Mouse (Mus musculus) forebrain, embryonic 13.5 days (tissue): ENCODE data around the gene Bbof1. TPM values are rescaled to one million over a fixed set of nuclear protein-coding genes. Genes with fewer than 3 reads are reported as not detected.

ENCODE experiments used
- ATAC-seq: fragments of 200-750 bp; cut with Nextera tagmentation; 2 replicates; pipeline ENCODE4 v1.8.0; 2017
- H3K27ac ChIP-seq: fragments of 300-500 bp; sonication (generic); 2 replicates; pipeline ENCODE4 v1.5.1; 2015; ENCODE audit warnings: inconsistent platforms, mild to moderate bottlenecking, moderate library complexity
- H3K27me3 ChIP-seq: fragments of 300-500 bp; sonication (generic); 2 replicates; pipeline ENCODE4 v1.6.1; 2015; ENCODE audit warnings: mild to moderate bottlenecking, inconsistent platforms
- H3K36me3 ChIP-seq: fragments of 300-500 bp; sonication (generic); 2 replicates; pipeline ENCODE4 v1.6.1; 2015; ENCODE audit warnings: mild to moderate bottlenecking, inconsistent platforms; ENCODE audit not compliant: poor library complexity, severe bottlenecking
- H3K4me1 ChIP-seq: fragments of 300-500 bp; sonication (generic); 2 replicates; pipeline ENCODE4 v1.6.1; 2015; ENCODE audit warnings: inconsistent platforms
- H3K4me2 ChIP-seq: fragments of 300-500 bp; sonication (generic); 2 replicates; pipeline ENCODE4 v1.6.1; 2015; ENCODE audit warnings: inconsistent platforms, mild to moderate bottlenecking, moderate library complexity
- H3K4me3 ChIP-seq: fragments of 300-500 bp; sonication (generic); 2 replicates; pipeline ENCODE4 v1.5.1; 2015; ENCODE audit warnings: mild to moderate bottlenecking, inconsistent platforms
- H3K9ac ChIP-seq: fragments of 300-500 bp; sonication (generic); 2 replicates; pipeline ENCODE4 v1.6.1; 2015; ENCODE audit warnings: mild to moderate bottlenecking, inconsistent platforms
- H3K9me3 ChIP-seq: fragments of 300-500 bp; sonication (generic); replicated peaks from 2 replicates; pipeline ENCODE4 v1.6.1; 2016; ENCODE audit warnings: inconsistent platforms
- WGBS: fragments of 180-500 bp; shearing (Covaris S2); methylation state at CpG from one replicate; pipeline ENCODE4 v1.1.7; 2015; 5-methylcytosine and 5-hydroxymethylcytosine counted together
- polyA plus RNA-seq: library from polyadenylated mRNA; unstranded; fragments of >200 nt; fragmentation: Nextera tagmentation; extraction: Ambion mirVana; gene quantifications from 2 replicates; pipeline ENCODE4 v1.2.1, GENCODE M21; 2015

Bbof1 gene
- polyA plus RNA-seq, 1 experiment from 2014 or later: 2.6 TPM

- 91% methylated on average over 8 of the region's 8 CpGs for WGBS
- ATAC-seq: no peak
Measured at GRCm38 (mm10) chr12:84388097-84388496, 20.8 kb upstream of the Bbof1 start.

GRCm38 (mm10) chr12:84388774-84389400 lies 20.0 kb upstream of the Bbof1 start:
- no peak for ATAC-seq
- Histone ChIP-seq H3K4me3 (no peak overlapping the region), H3K9ac (no peak overlapping the region), H3K9me3 (no peaks in the 10 kb centered on the region), H3K4me2 (no peak overlapping the region), H3K4me1 (0 out of 2 replicates have a peak, but pooled peaks cover 3% of the 10 kb centered on the region), H3K36me3 (peaks cover 3% of the 10 kb centered on the region; the same call in 1 of the 2 replicates), H3K27me3 (no peaks in the 10 kb centered on the region), H3K27ac (no peak overlapping the region)
- 75% methylated on average over 14 of the region's 14 CpGs for WGBS

More at GRCm38 (mm10) chr12:84388097-84388496, 20.8 kb upstream of the Bbof1 start:
- Histone ChIP-seq H3K4me3 (no peak overlapping the region), H3K36me3 (peaks cover 3% of the 10 kb centered on the region; the same call in 1 of the 2 replicates), H3K27ac (no peak overlapping the region), H3K4me2 (no peak overlapping the region), H3K27me3 (no peaks in the 10 kb centered on the region), H3K9ac (no peak overlapping the region), H3K4me1 (0 out of 2 replicates have a peak, but pooled peaks cover 3% of the 10 kb centered on the region), H3K9me3 (no peaks in the 10 kb centered on the region)

GRCm38 (mm10) chr12:84390336-84390735 lies 18.5 kb upstream of the Bbof1 start:
- no peak overlapping the region for H3K9ac ChIP-seq
- no peak overlapping the region for H3K4me3 ChIP-seq
- no peaks in the 10 kb centered on the region for H3K27me3 ChIP-seq
- WGBS: 89% methylated on average over 6 of the region's 6 CpGs
- no peaks in the 10 kb centered on the region for H3K4me1 ChIP-seq
- peaks cover 3% of the 10 kb centered on the region; the same call in 1 of the 2 replicates for H3K36me3 ChIP-seq
- H3K4me2 ChIP-seq: no peak overlapping the region
- no peak overlapping the region for H3K27ac ChIP-seq
- no peaks in the 10 kb centered on the region for H3K9me3 ChIP-seq
- no peak for ATAC-seq

- no peak overlapping the region for H3K27ac ChIP-seq
- H3K9me3 ChIP-seq: no peaks in the 10 kb centered on the region
- no peaks in the 10 kb centered on the region for H3K4me1 ChIP-seq
- no peak for ATAC-seq
- 97% methylated on average over 4 of the region's 4 CpGs for WGBS
- no peaks in the 10 kb centered on the region for H3K27me3 ChIP-seq
- no peak overlapping the region for H3K4me2 ChIP-seq
- peaks cover 3% of the 10 kb centered on the region; the same call in 1 of the 2 replicates for H3K36me3 ChIP-seq
- no peak overlapping the region for H3K4me3 ChIP-seq
- H3K9ac ChIP-seq: no peak overlapping the region
Measured at GRCm38 (mm10) chr12:84392681-84393080, 16.2 kb upstream of the Bbof1 start.

GRCm38 (mm10) chr12:84393847-84394246 lies 15.0 kb upstream of the Bbof1 start:
- Histone ChIP-seq H3K27me3 (no peaks in the 10 kb centered on the region), H3K4me1 (no peaks in the 10 kb centered on the region), H3K4me2 (no peak overlapping the region), H3K36me3 (peaks cover 3% of the 10 kb centered on the region; the same call in 1 of the 2 replicates), H3K27ac (no peak overlapping the region), H3K4me3 (no peak overlapping the region), H3K9me3 (no peaks in the 10 kb centered on the region), H3K9ac (no peak overlapping the region)
- ATAC-seq: no peak
- 91% methylated on average over 5 of the region's 5 CpGs for WGBS

- no peak overlapping the region for H3K9ac ChIP-seq
- no peak overlapping the region for H3K27ac ChIP-seq
- 91% methylated on average over 14 of the region's 14 CpGs for WGBS
- H3K4me2 ChIP-seq: no peak overlapping the region
- no peaks in the 10 kb centered on the region for H3K36me3 ChIP-seq
- no peaks in the 10 kb centered on the region for H3K4me1 ChIP-seq
- no peak for ATAC-seq
- H3K4me3 ChIP-seq: no peak overlapping the region
- H3K27me3 ChIP-seq: no peaks in the 10 kb centered on the region
- H3K9me3 ChIP-seq: no peaks in the 10 kb centered on the region
Measured at GRCm38 (mm10) chr12:84396947-84397679, 11.8 kb upstream of the Bbof1 start.

GRCm38 (mm10) chr12:84397685-84398084 lies 11.2 kb upstream of the Bbof1 start:
- Histone ChIP-seq H3K9me3 (no peaks in the 10 kb centered on the region), H3K27ac (no peak overlapping the region), H3K4me2 (no peak overlapping the region), H3K36me3 (no peaks in the 10 kb centered on the region), H3K4me1 (no peaks in the 10 kb centered on the region), H3K27me3 (no peaks in the 10 kb centered on the region), H3K9ac (no peak overlapping the region), H3K4me3 (no peak overlapping the region)
- ATAC-seq: no peak

- no peak for ATAC-seq
- Histone ChIP-seq H3K27ac (no peak overlapping the region), H3K9ac (no peak overlapping the region), H3K27me3 (no peaks in the 10 kb centered on the region), H3K4me3 (no peak overlapping the region), H3K36me3 (no peaks in the 10 kb centered on the region), H3K4me1 (no peaks in the 10 kb centered on the region), H3K4me2 (no peak overlapping the region), H3K9me3 (no peaks in the 10 kb centered on the region)
- 86% methylated on average over 5 of the region's 5 CpGs for WGBS
Measured at GRCm38 (mm10) chr12:84398629-84399028, 10.2 kb upstream of the Bbof1 start.

- Histone ChIP-seq H3K36me3 (no peaks in the 10 kb centered on the region), H3K4me2 (no peak overlapping the region), H3K27me3 (no peaks in the 10 kb centered on the region), H3K27ac (no peak overlapping the region), H3K4me1 (no peaks in the 10 kb centered on the region), H3K9me3 (no peaks in the 10 kb centered on the region), H3K4me3 (no peak overlapping the region), H3K9ac (no peak overlapping the region)
- ATAC-seq: no peak
- 81% methylated on average over 9 of the region's 9 CpGs for WGBS
Measured at GRCm38 (mm10) chr12:84399135-84399534, 9.7 kb upstream of the Bbof1 start.

GRCm38 (mm10) chr12:84399663-84400062 lies 9.2 kb upstream of the Bbof1 start:
- WGBS: 88% methylated on average over 9 of the region's 9 CpGs
- Histone ChIP-seq H3K27me3 (no peaks in the 10 kb centered on the region), H3K9ac (no peak overlapping the region), H3K4me3 (no peak overlapping the region), H3K36me3 (no peaks in the 10 kb centered on the region), H3K4me1 (no peaks in the 10 kb centered on the region), H3K9me3 (no peaks in the 10 kb centered on the region), H3K4me2 (no peak overlapping the region), H3K27ac (no peak overlapping the region)
- no peak for ATAC-seq

GRCm38 (mm10) chr12:84400068-84400467 lies 8.8 kb upstream of the Bbof1 start:
- Histone ChIP-seq H3K36me3 (no peaks in the 10 kb centered on the region), H3K4me1 (no peaks in the 10 kb centered on the region), H3K9me3 (no peaks in the 10 kb centered on the region), H3K27me3 (no peaks in the 10 kb centered on the region), H3K4me2 (no peak overlapping the region), H3K4me3 (no peak overlapping the region), H3K27ac (no peak overlapping the region), H3K9ac (no peak overlapping the region)
- 87% methylated on average over 3 of the region's 3 CpGs for WGBS
- ATAC-seq: no peak

GRCm38 (mm10) chr12:84400653-84401052 lies 8.2 kb upstream of the Bbof1 start:
- 79% methylated on average over 3 of the region's 3 CpGs for WGBS
- no peak for ATAC-seq

More at GRCm38 (mm10) chr12:84400653-84401052, 8.2 kb upstream of the Bbof1 start:
- H3K27me3 ChIP-seq: no peaks in the 10 kb centered on the region
- no peaks in the 10 kb centered on the region for H3K36me3 ChIP-seq
- H3K27ac ChIP-seq: no peak overlapping the region
- H3K4me2 ChIP-seq: no peak overlapping the region
- H3K9ac ChIP-seq: no peak overlapping the region
- H3K4me1 ChIP-seq: no peaks in the 10 kb centered on the region
- no peak overlapping the region for H3K4me3 ChIP-seq
- no peaks in the 10 kb centered on the region for H3K9me3 ChIP-seq
